Mouse (Mus musculus) ES-Bruce4 (cell line): ENCODE measurements around the gene Spz1. TPM values are rescaled to one million over a fixed set of nuclear protein-coding genes. Genes with fewer than 3 reads are reported as not detected.

Experiments
- H3K27ac ChIP-seq: 2 replicates; pipeline ENCODE4 v1.5.1; 2012; ENCODE audit warnings: low read length, inconsistent platforms; ENCODE audit not compliant: insufficient read depth
- H3K27me3 ChIP-seq: 2 replicates; pipeline ENCODE4 v1.6.1; 2012; ENCODE audit warnings: mild to moderate bottlenecking, low read length, inconsistent platforms; ENCODE audit not compliant: control insufficient read depth, poor library complexity, insufficient read depth, severe bottlenecking
- H3K36me3 ChIP-seq: 2 replicates; pipeline ENCODE4 v1.6.1; 2012; ENCODE audit warnings: inconsistent platforms, mild to moderate bottlenecking, low read length, moderate library complexity; ENCODE audit not compliant: control insufficient read depth, poor library complexity, insufficient read depth, severe bottlenecking
- H3K4me1 ChIP-seq: one replicate; pipeline ENCODE4 v1.8.1; 2011; ENCODE audit warnings: low read length; ENCODE audit not compliant: control insufficient read depth, insufficient read depth
- H3K4me3 ChIP-seq: 2 replicates; pipeline ENCODE4 v1.5.1; 2011; ENCODE audit warnings: low read depth, mild to moderate bottlenecking, low read length
- H3K9ac ChIP-seq: 2 replicates; pipeline ENCODE4 v1.6.1; 2012; ENCODE audit warnings: low read depth, mild to moderate bottlenecking, inconsistent platforms; ENCODE audit not compliant: poor library complexity, severe bottlenecking
- H3K9me3 ChIP-seq: replicated peaks from 2 replicates; pipeline ENCODE4 v1.6.1; 2012; ENCODE audit warnings: mild to moderate bottlenecking, low read length, inconsistent platforms; ENCODE audit not compliant: control insufficient read depth, poor library complexity, insufficient read depth, severe bottlenecking
- CTCF ChIP-seq: IDR thresholded peaks from one replicate; pipeline ENCODE4 v1.8.1; 2011; ENCODE audit warnings: low read depth, low read length
- EP300 ChIP-seq: IDR thresholded peaks from 2 replicates; pipeline ENCODE4 v1.6.1; 2011; ENCODE audit warnings: low read depth, low read length; ENCODE audit not compliant: insufficient read depth
- POLR2A ChIP-seq: IDR thresholded peaks from one replicate; pipeline ENCODE4 v1.8.1; 2011; ENCODE audit warnings: low read length; ENCODE audit not compliant: insufficient read depth
- polyA plus RNA-seq: library from polyadenylated mRNA; stranded (reverse); fragments of >200 nt; gene quantifications from 2 replicates; pipeline ENCODE4 v1.2.4, GENCODE M21; 2011; ENCODE audit warnings: low read depth; ENCODE audit not compliant: missing spikeins, insufficient read depth, insufficient read length

The Spz1 gene
- polyA plus RNA-seq = not detected in 2 replicates

GRCm38 (mm10) chr13:92576072-92576471 lies at the start of gene Spz1:
Gene Spz1 (minus strand): TSS chr13:92576172.
- Histone ChIP-seq H3K27me3 (no peaks in the 10 kb centered on the region; the same call in 1 of the 2 replicates), H3K4me1 (peaks cover 2% of the 10 kb centered on the region), H3K4me3 (no peak within 1 kb of the TSS), H3K9ac (no peak within 1 kb of the TSS), H3K36me3 (no peaks in the 10 kb centered on the region), H3K27ac (no peak within 1 kb of the TSS), H3K9me3 (no peaks in the 10 kb centered on the region)
- TF ChIP-seq POLR2A (no peak), CTCF (no peak), EP300 (no peak)

DNA sequence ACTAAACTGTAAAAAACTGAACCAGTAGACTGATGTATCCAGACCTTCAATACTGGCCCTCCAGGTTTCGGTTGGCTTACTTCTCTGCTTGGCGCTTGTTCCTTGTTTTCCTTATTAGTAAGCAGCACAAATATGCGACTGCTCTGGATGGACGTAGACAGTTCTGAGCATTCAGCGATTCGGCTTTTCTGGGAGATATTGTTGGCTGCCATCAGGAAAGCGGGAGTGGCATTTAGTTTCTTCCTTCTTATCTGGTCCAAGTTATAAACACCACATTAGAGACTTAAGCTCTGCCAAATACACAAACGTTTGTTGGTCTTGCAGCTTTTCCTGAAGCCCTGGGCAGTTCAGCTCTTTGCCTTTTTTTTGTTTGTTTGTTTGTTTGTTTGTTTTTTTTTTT lies 40.5 kb upstream of the Spz1 start:
- Histone ChIP-seq H3K4me3 (no peak overlapping the region), H3K27ac (no peak overlapping the region), H3K9ac (no peak overlapping the region), H3K4me1 (no peaks in the 10 kb centered on the region), H3K27me3 (no peaks in the 10 kb centered on the region), H3K36me3 (no peaks in the 10 kb centered on the region), H3K9me3 (0 out of 2 replicates have a peak, but pooled peaks cover 3% of the 10 kb centered on the region)
- no peak for TF ChIP-seq EP300
- TF ChIP-seq POLR2A = no peak
- TF ChIP-seq CTCF = no peak

DNA sequence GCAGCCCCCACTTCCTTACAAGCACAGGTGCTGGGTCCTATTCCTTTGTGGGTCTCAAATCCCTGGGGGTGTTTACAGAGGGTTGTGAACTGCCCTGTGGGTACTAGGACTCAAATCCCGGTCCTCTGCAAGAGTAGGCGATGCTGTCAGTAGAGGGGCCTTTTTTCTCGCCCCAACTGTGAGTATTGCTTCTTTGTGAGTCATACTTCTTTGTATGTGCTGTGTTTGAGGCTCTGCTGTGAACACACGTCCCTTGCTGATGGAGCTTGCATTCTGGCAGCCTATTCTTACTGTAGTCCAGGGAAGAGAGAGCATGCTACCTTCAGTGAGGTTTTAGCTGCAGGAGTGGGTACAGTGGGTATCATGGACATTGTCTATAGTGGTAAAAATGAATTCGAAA lies 39.2 kb upstream of the Spz1 start:
- Histone ChIP-seq H3K4me1 (no peaks in the 10 kb centered on the region), H3K4me3 (no peak overlapping the region), H3K36me3 (no peaks in the 10 kb centered on the region), H3K27me3 (no peaks in the 10 kb centered on the region), H3K9me3 (0 out of 2 replicates have a peak, but pooled peaks cover 3% of the 10 kb centered on the region), H3K27ac (no peak overlapping the region), H3K9ac (no peak overlapping the region)
- no peak for TF ChIP-seq CTCF

GRCm38 (mm10) chr13:92613094-92613493 lies 37.1 kb upstream of the Spz1 start:
- no peaks in the 10 kb centered on the region for H3K27me3 ChIP-seq
- H3K36me3 ChIP-seq = no peaks in the 10 kb centered on the region
- H3K4me3 ChIP-seq = no peak overlapping the region
- H3K4me1 ChIP-seq = no peaks in the 10 kb centered on the region
- no peak overlapping the region for H3K9ac ChIP-seq
- no peak overlapping the region for H3K27ac ChIP-seq
- TF ChIP-seq EP300 (no peak), CTCF (no peak), POLR2A (no peak)
- H3K9me3 ChIP-seq = 0 out of 2 replicates have a peak, but pooled peaks cover 3% of the 10 kb centered on the region

GRCm38 (mm10) chr13:92611917-92612316 lies 35.9 kb upstream of the Spz1 start:
- Histone ChIP-seq H3K9ac (peak overlapping the region; percentile 72), H3K4me3 (peak overlapping the region; percentile 76), H3K27ac (no peak overlapping the region), H3K9me3 (0 out of 2 replicates have a peak, but pooled peaks cover 3% of the 10 kb centered on the region), H3K4me1 (no peaks in the 10 kb centered on the region), H3K36me3 (no peaks in the 10 kb centered on the region), H3K27me3 (no peaks in the 10 kb centered on the region)
- TF ChIP-seq CTCF (no peak), POLR2A (no peak), EP300 (peak; percentile 94)

- Histone ChIP-seq H3K4me1 (no peaks in the 10 kb centered on the region), H3K27me3 (no peaks in the 10 kb centered on the region), H3K27ac (no peak overlapping the region), H3K9ac (peak overlapping the region; percentile 72), H3K36me3 (no peaks in the 10 kb centered on the region), H3K9me3 (0 out of 2 replicates have a peak, but pooled peaks cover under 1% of the 10 kb centered on the region), H3K4me3 (peak overlapping the region; percentile 76)
- no peak for TF ChIP-seq EP300
- no peak for TF ChIP-seq CTCF
- no peak for TF ChIP-seq POLR2A
Observed at GRCm38 (mm10) chr13:92611254-92611784, 35.3 kb upstream of the Spz1 start.
